ENCODE assay signal across 29 mouse cellular contexts in genomic region chr8:119627199-119627598, GRCm38 (mm10). TPM values are rescaled to one million over a fixed set of nuclear protein-coding genes. Genes with fewer than 3 reads are reported as not detected.
A peak's percentile ranks its signal among the peaks of the same experiment; 100 is the strongest.
DNase-seq lines count a peak whose midpoint lies in the region; ATAC-seq and TF ChIP-seq lines count a peak whose summit lies in the region.
"Had no signal": no experiment of that assay in that cellular context is flagged by ENCODE, and none has a peak within 500 bp of the region (broad histone marks: within the 10 kb centered on the region; RNA-seq: fewer than 3 reads in every experiment).

No protein-coding gene starts in this region.

- 70% methylated on average over 7 of the region's 7 CpGs for WGBS in heart, embryonic 12.5 days
- WGBS in liver, embryonic 13.5 days (ENCODE audit: insufficient replicate concordance) = 49% methylated on average over 7 of the region's 7 CpGs

- peaks cover 37% of the 10 kb centered on the region for H3K27me3 ChIP-seq in heart, embryonic 12.5 days (replicated peaks)
- peaks cover 0 to 3% of the 10 kb centered on the region in 2 experiments; a peak in 1 of 4 replicates for H3K27me3 ChIP-seq in MEL (ENCODE audit: control insufficient read depth in 1 of 2, insufficient read depth in 2 of 2, low read length in 2 of 2)
- peaks cover 13% of the 10 kb centered on the region for H3K27me3 ChIP-seq in liver, embryonic 13.5 days
- H3K27me3 ChIP-seq: embryonic facial prominence, embryonic 15.5 days; neural tube, embryonic 13.5 days had no signal

- 0 out of 4 replicates have a peak, but pooled peaks of 1 of the 2 experiments have one; percentile 30 for TF ChIP-seq EP300 in MEL (IDR thresholded peaks at IDR 0.05; ENCODE audit: low read depth in 1 of 2, low read length in 2 of 2)

- no peak overlapping the region for H3K9ac ChIP-seq in heart, embryonic 12.5 days
- no peak overlapping the region for H3K9ac ChIP-seq in MEL (ENCODE audit: control insufficient read depth, low read depth, low read length, poor library complexity, severe bottlenecking)
- no peak overlapping the region for H3K9ac ChIP-seq in liver, embryonic 13.5 days
- H3K9ac ChIP-seq: embryonic facial prominence, embryonic 15.5 days; limb, embryonic 13.5 days; lung, embryonic 14.5 days; neural tube, embryonic 13.5 days had no signal

- H3K79me2 ChIP-seq in MEL (ENCODE audit: control insufficient read depth, insufficient read depth, low read length, poor library complexity) = no peaks in the 10 kb centered on the region

- no peaks in the 10 kb centered on the region; the same call in 1 of the 2 replicates for H3K4me1 ChIP-seq in heart, embryonic 12.5 days (replicated peaks)
- no peaks in the 10 kb centered on the region; a peak in 1 of 4 replicates for H3K4me1 ChIP-seq in MEL (ENCODE audit: control insufficient read depth in 1 of 2, insufficient read depth in 2 of 2, low read length in 2 of 2)
- H3K4me1 ChIP-seq in liver, embryonic 13.5 days (replicated peaks) = peaks cover 16% of the 10 kb centered on the region

- no peak overlapping the region for H3K4me2 ChIP-seq in heart, embryonic 12.5 days
- no peak overlapping the region for H3K4me2 ChIP-seq in liver, embryonic 13.5 days
- H3K4me2 ChIP-seq: embryonic facial prominence, embryonic 15.5 days; heart, embryonic 11.5 days; limb, embryonic 13.5 days; lung, embryonic 14.5 days; neural tube, embryonic 13.5 days had no signal

- ATAC-seq in heart, embryonic 12.5 days (ENCODE audit: insufficient number of reproducible peaks, low FRiP score) = no peak
- peak; percentile 69 for ATAC-seq in liver, embryonic 13.5 days (ENCODE audit: low read depth)
- peak; percentile 82 for ATAC-seq in megakaryocyte-erythroid progenitor cell, adult 5-6 weeks (replicated peaks; ENCODE audit: low FRiP score, low TSS enrichment, poor library complexity, severe bottlenecking)
- ATAC-seq: forebrain, embryonic 16.5 days; midbrain, embryonic 16.5 days; Patski had no signal

- no peak for TF ChIP-seq POLR2A in MEL (IDR thresholded peaks at IDR 0.05; ENCODE audit: control insufficient read depth in 1 of 2, insufficient read depth in 1 of 2, low read depth in 1 of 2, low read length in 2 of 2, poor library complexity in 1 of 2)

- H3K36me3 ChIP-seq in heart, embryonic 12.5 days = no peaks in the 10 kb centered on the region
- H3K36me3 ChIP-seq in MEL (ENCODE audit: control insufficient read depth in 1 of 2, insufficient read depth in 2 of 2, low read length in 2 of 2) = no peaks in the 10 kb centered on the region
- no peaks in the 10 kb centered on the region for H3K36me3 ChIP-seq in liver, embryonic 13.5 days
- H3K36me3 ChIP-seq: embryonic facial prominence, embryonic 15.5 days; limb, embryonic 13.5 days; neural tube, embryonic 13.5 days had no signal

- TF ChIP-seq CTCF in MEL (IDR thresholded peaks at IDR 0.05 in 2 of 3, conservative IDR thresholded peaks at IDR 0.05 in 1 of 3; ENCODE audit: control insufficient read depth in 1 of 3, insufficient read depth in 1 of 3, low read depth in 2 of 3, low read length in 3 of 3, poor library complexity in 1 of 3, severe bottlenecking in 1 of 3) = no peak

- H3K27ac ChIP-seq in heart, embryonic 12.5 days (ENCODE audit: poor library complexity, severe bottlenecking) = no peak overlapping the region
- H3K27ac ChIP-seq in MEL (ENCODE audit: control insufficient read depth, low read depth, low read length) = no peak overlapping the region
- H3K27ac ChIP-seq in liver, embryonic 13.5 days = no peak overlapping the region
- H3K27ac ChIP-seq: embryonic facial prominence, embryonic 15.5 days; limb, embryonic 13.5 days; neural tube, embryonic 13.5 days had no signal

- peak; percentile 87 for DNase-seq in heart, adult 11 months
- peak; percentile 28 for DNase-seq in MEL (ENCODE audit: low read depth, low spot score)
- no peak for DNase-seq in liver, embryonic 13.5 days
- DNase-seq in ovary, postnatal 14 days (ENCODE audit: low spot score) = no peak
- DNase-seq in adrenal gland, adult 2 months = no peak
- DNase-seq: cerebellum, adult 11 months; cerebellum, postnatal 14 days; gastrocnemius, postnatal 25 days; heart, postnatal 10 days; kidney, postnatal 25 days; lung, embryonic 14.5 days; right cerebral cortex, adult 18-20 months; right cerebral cortex, postnatal 4 days; thymus, adult 18-20 months; thymus, postnatal 36 days had no signal

- no peak for TF ChIP-seq RAD21 in MEL (IDR thresholded peaks at IDR 0.05; ENCODE audit: low read depth, low read length)

- H3K4me3 ChIP-seq in heart, embryonic 12.5 days = no peak overlapping the region
- H3K4me3 ChIP-seq in MEL (ENCODE audit: control insufficient read depth in 1 of 2, insufficient read depth in 1 of 2, low read depth in 2 of 2, low read length in 2 of 2) = no peak overlapping the region
- no peak overlapping the region for H3K4me3 ChIP-seq in liver, embryonic 13.5 days (replicated peaks)
- H3K4me3 ChIP-seq: embryonic facial prominence, embryonic 15.5 days; limb, embryonic 13.5 days; myocyte; neural tube, embryonic 13.5 days had no signal

- H3K9me3 ChIP-seq in heart, embryonic 12.5 days (replicated peaks) = no peaks in the 10 kb centered on the region
- H3K9me3 ChIP-seq in MEL (replicated peaks; ENCODE audit: insufficient read depth, low read length) = no peaks in the 10 kb centered on the region
- H3K9me3 ChIP-seq in liver, embryonic 13.5 days (replicated peaks) = no peaks in the 10 kb centered on the region
- H3K9me3 ChIP-seq: embryonic facial prominence, embryonic 15.5 days; limb, embryonic 13.5 days; neural tube, embryonic 13.5 days had no signal

TF ChIP-seq in MEL, 35 proteins besides CTCF, POLR2A, EP300 and RAD21:
- TF ChIP-seq UBTF (IDR thresholded peaks at IDR 0.05; ENCODE audit: borderline replicate concordance, insufficient read depth, low read depth, low read length) (no peak), ZKSCAN1 (IDR thresholded peaks at IDR 0.05; ENCODE audit: low read depth, low read length) (no peak), MYB (IDR thresholded peaks at IDR 0.05; ENCODE audit: low read depth, low read length) (no peak), GATA1 (IDR thresholded peaks at IDR 0.05; ENCODE audit: low read depth, low read length) (peak; percentile 59)

RNA-seq across cellular contexts. Expression of gene Kcng4, which starts 8.3 kb away (rescaled TPM):
- polyA plus RNA-seq in heart, embryonic 12.5 days (2016; fragmentation: Nextera tagmentation; extraction: Ambion mirVana) = not detected in 2 replicates
- total RNA-seq in MEL (2012; rRNA removed) = not detected in 2 replicates
- polyA plus RNA-seq in MEL (2012; ENCODE audit: insufficient read depth in 1 of 2, insufficient read length in 2 of 2, low read depth in 1 of 2, low replicate concordance in 2 of 2, missing spikeins in 1 of 2) = not detected
- polyA plus RNA-seq in liver, embryonic 13.5 days (2015; fragmentation: Nextera tagmentation; extraction: Ambion mirVana) = not detected in 2 replicates
- not detected in 2 replicates for total RNA-seq in megakaryocyte-erythroid progenitor cell, adult 5-6 weeks (2014; fragmentation: Nextera tagmentation)
- total RNA-seq in megakaryocyte-erythroid progenitor cell, adult 5-6 weeks (2017) = not detected in 2 replicates
- under 1 TPM; 0.45 to 0.66 TPM for total RNA-seq in adrenal gland, adult 2 months (2021)
- polyA plus RNA-seq in adrenal gland, adult 2 months (2012; rRNA removed) = 1.2 and 1.6 TPM in 2 replicates
- polyA plus RNA-seq: forebrain, embryonic 16.5 days; heart, embryonic 11.5 days; hindbrain, embryonic 11.5 days; limb, embryonic 13.5 days; lung, embryonic 14.5 days; myocyte; neural tube, embryonic 13.5 days had no signal

RNA-seq across cellular contexts. Expression of gene Adad2, which starts 14.7 kb away (rescaled TPM):
- polyA plus RNA-seq in heart, embryonic 12.5 days (2016; fragmentation: Nextera tagmentation; extraction: Ambion mirVana) = 0.09 TPM in 1 of 2 replicates, not detected in the other
- not detected in 2 replicates for total RNA-seq in MEL (2012; rRNA removed)
- not detected for polyA plus RNA-seq in MEL (2012; ENCODE audit: insufficient read depth in 1 of 2, insufficient read length in 2 of 2, low read depth in 1 of 2, low replicate concordance in 2 of 2, missing spikeins in 1 of 2)
- not detected in 2 replicates for polyA plus RNA-seq in liver, embryonic 13.5 days (2015; fragmentation: Nextera tagmentation; extraction: Ambion mirVana)
- not detected in 2 replicates for total RNA-seq in megakaryocyte-erythroid progenitor cell, adult 5-6 weeks (2014; fragmentation: Nextera tagmentation)
- not detected in 2 replicates for total RNA-seq in megakaryocyte-erythroid progenitor cell, adult 5-6 weeks (2017)
- not detected for total RNA-seq in adrenal gland, adult 2 months (2021)
- polyA plus RNA-seq in adrenal gland, adult 2 months (2012; rRNA removed) = not detected in 2 replicates
- total RNA-seq: adrenal gland, adult 18-20 months; adrenal gland, postnatal 4 days; heart, postnatal 10 days had no signal
- polyA plus RNA-seq: forebrain, embryonic 16.5 days; heart, embryonic 11.5 days; hindbrain, embryonic 11.5 days; kidney, embryonic 14.5 days; lung, embryonic 14.5 days; myocyte; neural tube, embryonic 13.5 days; Patski had no signal

RNA-seq across cellular contexts. Expression of gene Taf1c, which starts 22.2 kb away (rescaled TPM):
- 8.1 and 8.6 TPM in 2 replicates for polyA plus RNA-seq in heart, embryonic 12.5 days (2016; fragmentation: Nextera tagmentation; extraction: Ambion mirVana)
- total RNA-seq in MEL (2012; rRNA removed) = 21.2 and 28.8 TPM in 2 replicates
- 10 to 100 TPM in 1 of 2 experiments, not detected in 1; 32.0 TPM for polyA plus RNA-seq in MEL (2012; ENCODE audit: insufficient read depth in 1 of 2, insufficient read length in 2 of 2, low read depth in 1 of 2, low replicate concordance in 2 of 2, missing spikeins in 1 of 2)
- polyA plus RNA-seq in liver, embryonic 13.5 days (2015; fragmentation: Nextera tagmentation; extraction: Ambion mirVana) = 6.6 and 6.8 TPM in 2 replicates
- 23.5 and 24.6 TPM in 2 replicates for total RNA-seq in megakaryocyte-erythroid progenitor cell, adult 5-6 weeks (2014; fragmentation: Nextera tagmentation)
- 18.5 and 21.8 TPM in 2 replicates for total RNA-seq in megakaryocyte-erythroid progenitor cell, adult 5-6 weeks (2017)
- 10 to 100 TPM; 10.7 to 12.5 TPM for total RNA-seq in adrenal gland, adult 2 months (2021)
- polyA plus RNA-seq in adrenal gland, adult 2 months (2012; rRNA removed) = 41.3 and 46.2 TPM in 2 replicates

RNA-seq across cellular contexts. Expression of gene Wfdc1, which starts 39.0 kb away (rescaled TPM):
- 3.1 and 3.5 TPM in 2 replicates for polyA plus RNA-seq in heart, embryonic 12.5 days (2016; fragmentation: Nextera tagmentation; extraction: Ambion mirVana)
- total RNA-seq in MEL (2012; rRNA removed) = not detected in 2 replicates
- not detected for polyA plus RNA-seq in MEL (2012; ENCODE audit: insufficient read depth in 1 of 2, insufficient read length in 2 of 2, low read depth in 1 of 2, low replicate concordance in 2 of 2, missing spikeins in 1 of 2)
- polyA plus RNA-seq in liver, embryonic 13.5 days (2015; fragmentation: Nextera tagmentation; extraction: Ambion mirVana) = 1.2 and 1.3 TPM in 2 replicates
- not detected in 2 replicates for total RNA-seq in megakaryocyte-erythroid progenitor cell, adult 5-6 weeks (2014; fragmentation: Nextera tagmentation)
- not detected in 2 replicates for total RNA-seq in megakaryocyte-erythroid progenitor cell, adult 5-6 weeks (2017)
- 10 to 100 TPM; 17.0 to 21.0 TPM for total RNA-seq in adrenal gland, adult 2 months (2021)
- 41.3 and 51.7 TPM in 2 replicates for polyA plus RNA-seq in adrenal gland, adult 2 months (2012; rRNA removed)
- polyA plus RNA-seq: Patski had no signal

RNA-seq across cellular contexts. Expression of gene Dnaaf1, which starts 52.2 kb away (rescaled TPM):
- 0.18 and 0.23 TPM in 2 replicates for polyA plus RNA-seq in heart, embryonic 12.5 days (2016; fragmentation: Nextera tagmentation; extraction: Ambion mirVana)
- 0.36 and 0.54 TPM in 2 replicates for total RNA-seq in MEL (2012; rRNA removed)
- polyA plus RNA-seq in MEL (2012; ENCODE audit: insufficient read depth in 1 of 2, insufficient read length in 2 of 2, low read depth in 1 of 2, low replicate concordance in 2 of 2, missing spikeins in 1 of 2) = under 1 TPM in 1 of 2 experiments, not detected in 1; 0.19 TPM
- 0.05 and 0.07 TPM in 2 replicates for polyA plus RNA-seq in liver, embryonic 13.5 days (2015; fragmentation: Nextera tagmentation; extraction: Ambion mirVana)
- 0.24 TPM in 1 of 2 replicates, not detected in the other for total RNA-seq in megakaryocyte-erythroid progenitor cell, adult 5-6 weeks (2014; fragmentation: Nextera tagmentation)
- total RNA-seq in megakaryocyte-erythroid progenitor cell, adult 5-6 weeks (2017) = 0.38 TPM in 1 of 2 replicates, not detected in the other
- under 1 TPM in 1 of 2 experiments, not detected in 1; 0.09 TPM for total RNA-seq in adrenal gland, adult 2 months (2021)
- not detected in 2 replicates for polyA plus RNA-seq in adrenal gland, adult 2 months (2012; rRNA removed)
- total RNA-seq: adrenal gland, adult 18-20 months; gastrocnemius, postnatal 25 days; heart, postnatal 10 days had no signal
- polyA plus RNA-seq: lung, embryonic 14.5 days had no signal

Comparison
In these comparisons a context has a peak if more than half of its experiments do, and no peak if none do; other contexts are left out.
1. DNase-seq: peak in heart, adult 11 months (single experiment) and MEL (single experiment); none in liver, embryonic 13.5 days (single experiment), ovary, postnatal 14 days (single experiment) and adrenal gland, adult 2 months (single experiment).